Mouse (Mus musculus) cerebellum, adult 2 months (tissue): Measurements from ENCODE around the gene Slc13a4. TPM values are rescaled to one million over a fixed set of nuclear protein-coding genes. Genes with fewer than 3 reads are reported as not detected.

ENCODE experiments used
- DNase-seq, 2 experiments: peaks; one replicate each; pipeline ENCODE4 v3.0.0; 2021
- H3K27ac ChIP-seq: fragments of 200-500 bp; 2 replicates; pipeline ENCODE4 v1.5.1; 2012; ENCODE audit warnings: low read length, control low read depth, inconsistent platforms; ENCODE audit not compliant: insufficient read depth
- H3K27me3 ChIP-seq: fragments of 200-500 bp; 2 replicates; pipeline ENCODE4 v1.6.1; 2012; ENCODE audit warnings: inconsistent platforms, mild to moderate bottlenecking, low read length, moderate library complexity; ENCODE audit not compliant: control insufficient read depth, insufficient read depth
- H3K4me1 ChIP-seq: fragments of 200-500 bp; 2 replicates; pipeline ENCODE4 v1.6.1; 2011; ENCODE audit warnings: low read length; ENCODE audit not compliant: control insufficient read depth, insufficient read depth
- H3K4me3 ChIP-seq: fragments of 200-500 bp; replicated peaks from 2 replicates; pipeline ENCODE3; 2011; ENCODE audit warnings: mild to moderate bottlenecking, low read depth, low read length, control low read depth; ENCODE audit not compliant: insufficient read depth
- CTCF ChIP-seq: fragments of 200-500 bp; IDR thresholded peaks from 2 replicates; pipeline ENCODE4 v1.5.1; 2011; ENCODE audit warnings: low read depth, mild to moderate bottlenecking, control low read depth, low read length, moderate library complexity, borderline replicate concordance; ENCODE audit not compliant: insufficient read depth
- POLR2A ChIP-seq: fragments of 200-500 bp; IDR thresholded peaks from 2 replicates; pipeline ENCODE4 v1.6.1; 2011; ENCODE audit warnings: low read length, control low read depth, borderline replicate concordance; ENCODE audit not compliant: insufficient read depth
- WGBS: fragments of 180-500 bp; shearing (Covaris S2); methylation state at CpG from one replicate; pipeline ENCODE4 v1.1.7; 2018; 5-methylcytosine and 5-hydroxymethylcytosine counted together
- polyA plus RNA-seq: library from polyadenylated mRNA; depleted of rRNA; stranded (reverse); fragments of >200 nt; gene quantifications from 2 replicates; pipeline ENCODE4 v1.2.3, GENCODE M21; 2012; rRNA removed

Gene Slc13a4
- polyA plus RNA-seq = 4.9 and 9.8 TPM in 2 replicates

- 22% methylated on average over 7 of the region's 7 CpGs for WGBS
- Histone ChIP-seq H3K4me3 (no peak within 1 kb of the TSS), H3K27me3 (no peaks in the 10 kb centered on the region)
Observed at GRCm38 (mm10) chr6:35308037-35308436, at the start of gene Slc13a4. Slc13a4 (minus strand) TSS chr6:35308131.

GRCm38 (mm10) chr6:35355320-35355719, 47.4 kb upstream of the Slc13a4 start:
- WGBS = 74% methylated on average over 3 of the region's 3 CpGs
- H3K4me3 ChIP-seq = no peak overlapping the region
- TF ChIP-seq CTCF = no peak
- no peak for TF ChIP-seq POLR2A
- H3K27ac ChIP-seq = no peak overlapping the region
- no peak for DNase-seq
- no peaks in the 10 kb centered on the region for H3K27me3 ChIP-seq
- H3K4me1 ChIP-seq = no peaks in the 10 kb centered on the region

More at GRCm38 (mm10) chr6:35308037-35308436, at the start of gene Slc13a4:
- Histone ChIP-seq H3K27ac (no peak within 1 kb of the TSS), H3K4me1 (no peaks in the 10 kb centered on the region)
- no peak for DNase-seq
- TF ChIP-seq POLR2A = no peak
- no peak for TF ChIP-seq CTCF

GRCm38 (mm10) chr6:35354622-35354998, 46.7 kb upstream of the Slc13a4 start:
- Histone ChIP-seq H3K27me3 (no peaks in the 10 kb centered on the region), H3K4me1 (no peaks in the 10 kb centered on the region), H3K27ac (no peak overlapping the region), H3K4me3 (no peak overlapping the region)
- TF ChIP-seq POLR2A = no peak
- no peak for TF ChIP-seq CTCF
- DNase-seq = no peak
- 11% methylated on average over 6 of the region's 6 CpGs for whole genome bisulfite sequencing

GRCm38 (mm10) chr6:35353846-35354621, 46.1 kb upstream of the Slc13a4 start:
- Histone ChIP-seq H3K27ac (no peak overlapping the region), H3K4me3 (no peak overlapping the region), H3K27me3 (no peaks in the 10 kb centered on the region), H3K4me1 (no peaks in the 10 kb centered on the region)
- no peak for DNase-seq
- TF ChIP-seq POLR2A (no peak), CTCF (no peak)
- 10% methylated on average over 18 of the region's 18 CpGs for WGBS

GRCm38 (mm10) chr6:35353416-35353815, 45.5 kb upstream of the Slc13a4 start:
- Histone ChIP-seq H3K4me1 (no peaks in the 10 kb centered on the region), H3K27ac (no peak overlapping the region), H3K27me3 (no peaks in the 10 kb centered on the region), H3K4me3 (no peak overlapping the region)
- DNase-seq = no peak
- WGBS = 64% methylated on average over 5 of the region's 5 CpGs
- TF ChIP-seq POLR2A (no peak), CTCF (no peak)

GRCm38 (mm10) chr6:35352867-35353266, 44.9 kb upstream of the Slc13a4 start:
- no peak for DNase-seq
- H3K4me3 ChIP-seq = no peak overlapping the region
- no peaks in the 10 kb centered on the region for H3K4me1 ChIP-seq
- TF ChIP-seq POLR2A (no peak), CTCF (no peak)
- H3K27me3 ChIP-seq = no peaks in the 10 kb centered on the region
- 62% methylated on average over 8 of the region's 8 CpGs for WGBS
- H3K27ac ChIP-seq = no peak overlapping the region

- TF ChIP-seq CTCF (no peak), POLR2A (no peak)
- 95% methylated on average over 3 of the region's 3 CpGs for WGBS
- H3K27me3 ChIP-seq = no peaks in the 10 kb centered on the region
- no peak for DNase-seq
- H3K4me1 ChIP-seq = no peaks in the 10 kb centered on the region
- no peak overlapping the region for H3K4me3 ChIP-seq
- no peak overlapping the region for H3K27ac ChIP-seq
Observed at GRCm38 (mm10) chr6:35351826-35352225, 43.9 kb upstream of the Slc13a4 start.

GRCm38 (mm10) chr6:35349784-35350183, 41.9 kb upstream of the Slc13a4 start:
- 18% methylated on average over 7 of the region's 7 CpGs for WGBS
- no peak overlapping the region for H3K4me3 ChIP-seq
- no peaks in the 10 kb centered on the region for H3K4me1 ChIP-seq
- H3K27me3 ChIP-seq = no peaks in the 10 kb centered on the region
- no peak for TF ChIP-seq POLR2A
- TF ChIP-seq CTCF = no peak
- DNase-seq = peak in 1 of 2 experiments; percentile 5
- H3K27ac ChIP-seq = no peak overlapping the region
